Mouse (Mus musculus) bone marrow macrophage, adult 2 months (primary cell): ENCODE measurements at regions not wholly inside any gene's neighbourhood (a gene's known extent, or its start where the extent isn't known, plus 50 kb on each side); places are given as distances from the start of the nearest gene placed in this dataset.

ENCODE experiments used
- H3K27ac ChIP-seq: 2 replicates; pipeline ENCODE4 v1.5.1; 2012; ENCODE audit warnings: low read depth, low read length; ENCODE audit not compliant: insufficient read depth
- H3K4me1 ChIP-seq: 2 replicates; pipeline ENCODE4 v1.6.1; 2012; ENCODE audit warnings: low read length; ENCODE audit not compliant: control insufficient read depth, insufficient read depth
- H3K4me3 ChIP-seq: 2 replicates; pipeline ENCODE4 v1.5.1; 2012; ENCODE audit warnings: mild to moderate bottlenecking, low read length, moderate library complexity; ENCODE audit not compliant: insufficient read depth
- CTCF ChIP-seq: IDR thresholded peaks from 2 replicates; pipeline ENCODE4 v1.5.1; 2012; ENCODE audit warnings: low read depth, mild to moderate bottlenecking, low read length, moderate library complexity
- POLR2A ChIP-seq: IDR thresholded peaks from 2 replicates; pipeline ENCODE4 v1.6.1; 2012; ENCODE audit warnings: mild to moderate bottlenecking, low read depth, low read length, borderline replicate concordance

DNA sequence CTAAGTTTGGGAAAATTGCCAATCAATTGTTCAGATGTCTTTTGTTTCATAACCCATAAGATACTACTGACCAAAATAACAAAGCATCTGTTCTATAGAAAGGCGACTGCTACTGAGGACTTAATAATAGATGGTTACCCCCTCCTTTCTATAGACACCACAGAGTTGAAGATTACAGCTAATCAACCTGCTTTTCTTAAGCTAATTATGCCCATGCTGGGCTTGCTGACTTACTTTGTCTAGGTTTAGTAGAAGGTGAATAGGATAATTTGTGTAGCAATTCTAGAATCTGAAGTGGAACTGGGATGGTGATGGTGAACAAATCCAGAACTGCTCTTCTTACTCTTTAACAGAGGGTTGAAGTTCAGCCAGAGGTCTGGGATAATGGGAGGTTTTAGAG lies 53.8 kb upstream of the Tbx18 start:
- Histone ChIP-seq H3K4me3 (no peak overlapping the region), H3K27ac (no peak overlapping the region), H3K4me1 (no peaks in the 10 kb centered on the region)
- no peak for TF ChIP-seq POLR2A
- TF ChIP-seq CTCF: no peak

GRCm38 (mm10) chr9:87811746-87812145 lies 80.7 kb upstream of the Tbx18 start:
- TF ChIP-seq POLR2A (no peak), CTCF (no peak)
- H3K4me1 ChIP-seq: no peaks in the 10 kb centered on the region
- H3K27ac ChIP-seq: no peak overlapping the region
- no peak overlapping the region for H3K4me3 ChIP-seq

- TF ChIP-seq CTCF (no peak), POLR2A (no peak)
- Histone ChIP-seq H3K27ac (no peak overlapping the region), H3K4me3 (no peak overlapping the region), H3K4me1 (no peaks in the 10 kb centered on the region)
Measured at GRCm38 (mm10) chr9:87822276-87822675, 91.2 kb upstream of the Tbx18 start.

GRCm38 (mm10) chr9:87824691-87825230 lies 93.7 kb upstream of the Tbx18 start:
- TF ChIP-seq CTCF (no peak), POLR2A (no peak)
- no peaks in the 10 kb centered on the region for H3K4me1 ChIP-seq
- H3K4me3 ChIP-seq: no peak overlapping the region
- no peak overlapping the region for H3K27ac ChIP-seq

DNA sequence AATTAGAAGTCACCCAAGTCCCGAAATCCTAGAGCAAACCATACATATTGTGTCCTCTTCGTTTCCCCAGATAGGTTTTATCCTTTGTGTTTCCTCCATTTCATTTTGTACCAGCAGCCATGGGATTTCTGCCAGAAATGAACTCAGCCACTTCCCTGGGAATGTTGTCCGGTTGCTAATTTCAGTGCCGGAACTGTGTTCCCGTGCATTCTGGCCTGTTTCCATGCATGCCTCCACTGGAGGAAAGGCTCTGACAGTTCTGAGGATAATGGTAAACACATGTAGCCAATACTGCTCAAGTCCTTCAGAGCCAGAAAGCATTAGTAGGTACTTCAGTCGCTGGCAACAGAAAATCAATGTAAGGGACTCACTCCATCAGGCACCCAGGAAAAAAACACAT lies 112.8 kb upstream of the Tbx18 start:
- H3K4me1 ChIP-seq: no peaks in the 10 kb centered on the region
- no peak overlapping the region for H3K27ac ChIP-seq
- no peak overlapping the region for H3K4me3 ChIP-seq
- no peak for TF ChIP-seq POLR2A
- TF ChIP-seq CTCF: no peak

GRCm38 (mm10) chr9:87844453-87844852 lies 113.4 kb upstream of the Tbx18 start:
- no peak overlapping the region for H3K27ac ChIP-seq
- H3K4me1 ChIP-seq: no peaks in the 10 kb centered on the region
- H3K4me3 ChIP-seq: no peak overlapping the region
- TF ChIP-seq CTCF (no peak), POLR2A (no peak)

GRCm38 (mm10) chr9:87848882-87849281 lies 117.8 kb upstream of the Tbx18 start:
- no peaks in the 10 kb centered on the region for H3K4me1 ChIP-seq
- no peak overlapping the region for H3K4me3 ChIP-seq
- TF ChIP-seq POLR2A (no peak), CTCF (no peak)
- no peak overlapping the region for H3K27ac ChIP-seq

- TF ChIP-seq POLR2A: no peak
- TF ChIP-seq CTCF: no peak
- no peaks in the 10 kb centered on the region for H3K4me1 ChIP-seq
- H3K4me3 ChIP-seq: no peak overlapping the region
- no peak overlapping the region for H3K27ac ChIP-seq
Measured at GRCm38 (mm10) chr9:87850133-87850532, 119.1 kb upstream of the Tbx18 start.

GRCm38 (mm10) chr9:87861588-87861987 lies 130.5 kb upstream of the Tbx18 start:
- H3K4me1 ChIP-seq: no peaks in the 10 kb centered on the region
- TF ChIP-seq CTCF (no peak), POLR2A (no peak)
- H3K27ac ChIP-seq: no peak overlapping the region
- no peak overlapping the region for H3K4me3 ChIP-seq

- H3K27ac ChIP-seq: no peak overlapping the region
- no peak overlapping the region for H3K4me3 ChIP-seq
- H3K4me1 ChIP-seq: no peaks in the 10 kb centered on the region
- TF ChIP-seq CTCF (no peak), POLR2A (no peak)
Measured at GRCm38 (mm10) chr9:87865236-87865635, 134.2 kb upstream of the Tbx18 start.

- no peaks in the 10 kb centered on the region for H3K4me1 ChIP-seq
- H3K27ac ChIP-seq: no peak overlapping the region
Measured at GRCm38 (mm10) chr9:87872384-87872905, 141.4 kb upstream of the Tbx18 start.

More at GRCm38 (mm10) chr9:87872384-87872905, 141.4 kb upstream of the Tbx18 start:
- TF ChIP-seq CTCF (no peak), POLR2A (no peak)
- H3K4me3 ChIP-seq: no peak overlapping the region
